Mouse (Mus musculus) liver, postnatal 0 days (tissue): ENCODE results near the gene H2-K1.

Experiments
- CTCF ChIP-seq: sonication (generic); IDR thresholded peaks from 2 replicates; pipeline ENCODE4 v1.5.1; 2016; ENCODE audit warnings: antibody characterized with exemption, low read depth
- EP300 ChIP-seq: IDR thresholded peaks from 2 replicates; pipeline ENCODE4 v1.6.1; 2016; ENCODE audit warnings: antibody characterized with exemption, low read depth, mild to moderate bottlenecking

DNA sequence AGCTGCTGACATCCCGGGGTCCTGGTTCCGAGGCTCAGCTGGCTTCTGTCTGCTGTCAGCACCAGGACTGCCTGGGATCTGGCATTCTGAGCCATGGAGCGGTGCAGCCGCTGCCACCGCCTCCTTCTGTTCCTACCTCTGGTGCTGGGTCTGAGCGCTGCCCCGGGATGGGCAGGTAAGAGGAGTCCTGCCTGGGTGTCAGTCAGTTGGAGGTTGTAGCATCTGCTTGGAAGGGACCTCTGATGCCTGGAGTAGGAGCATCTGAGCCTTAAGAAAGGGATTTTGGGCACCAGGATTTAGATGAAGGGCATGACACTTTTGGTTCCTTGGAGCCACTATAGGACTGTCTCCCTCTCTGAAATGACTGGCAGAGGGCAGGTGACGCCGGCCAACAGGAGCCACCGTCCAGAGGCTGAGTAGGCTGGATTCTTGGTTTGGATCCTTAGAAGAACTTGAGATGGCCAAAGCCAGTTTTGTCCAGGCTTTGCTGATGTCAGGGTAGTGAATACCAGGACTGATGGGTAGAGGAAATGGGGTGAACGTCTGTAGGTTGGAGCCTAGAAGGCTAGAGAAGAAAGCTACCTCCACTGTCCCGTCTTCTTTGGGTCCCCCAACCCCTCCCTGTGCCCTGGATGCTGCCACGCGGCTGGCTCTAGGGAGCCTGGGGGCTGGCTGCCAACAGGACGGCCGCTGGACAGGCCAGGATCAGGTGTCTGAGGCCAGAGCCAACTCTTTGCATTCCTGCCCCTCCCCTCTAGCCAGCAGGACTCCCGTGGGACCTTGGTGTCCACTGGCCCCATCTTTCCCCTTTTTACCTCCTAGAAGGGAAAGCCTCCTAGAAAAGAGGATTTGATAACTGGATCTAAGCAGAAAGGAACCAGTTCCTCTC, 39.7 kb upstream of the H2-K1 start:
- TF ChIP-seq CTCF (no peak), EP300 (no peak)
